Mouse (Mus musculus) stomach, postnatal 0 days (tissue): ENCODE measurements around the gene Unc119b.

ENCODE experiments used
- CTCF ChIP-seq: IDR thresholded peaks from 2 replicates; pipeline ENCODE4 v1.5.1; 2016; ENCODE audit warnings: antibody characterized with exemption, low read depth, mild to moderate bottlenecking, moderate library complexity
- EP300 ChIP-seq: optimal IDR thresholded peaks from 2 replicates; pipeline ENCODE3; 2016; ENCODE audit warnings: antibody characterized with exemption

DNA sequence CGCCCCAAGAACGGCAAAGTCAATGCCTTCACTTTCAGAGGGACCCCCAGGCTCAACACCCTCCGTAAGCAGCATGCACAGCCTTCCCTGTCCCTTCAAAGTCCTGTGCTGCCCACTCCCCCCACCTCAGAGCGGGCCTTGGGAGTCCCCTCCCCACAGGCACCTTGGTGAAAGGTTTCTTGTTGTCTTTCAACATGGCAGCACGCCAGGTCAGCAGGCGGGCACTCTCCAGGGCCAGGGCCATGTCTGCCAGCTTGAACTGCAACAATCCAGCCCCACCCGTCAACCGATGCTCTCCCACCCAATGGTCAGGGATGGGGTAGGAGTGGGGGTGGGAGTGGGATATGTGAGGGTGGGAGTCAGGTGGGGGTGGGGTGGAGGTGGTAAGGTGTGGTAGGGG is 23.6 kb downstream of the Unc119b start:
- no peak for TF ChIP-seq CTCF
- no peak for TF ChIP-seq EP300
